Mouse (Mus musculus) bone marrow macrophage, adult 2 months (primary cell): Measurements from ENCODE around the gene Ppp1r15a. TPM values are rescaled to one million over a fixed set of nuclear protein-coding genes. Genes with fewer than 3 reads are reported as not detected.

Experiments
- H3K27ac ChIP-seq: 2 replicates; pipeline ENCODE4 v1.5.1; 2012; ENCODE audit warnings: low read depth, low read length; ENCODE audit not compliant: insufficient read depth
- H3K4me1 ChIP-seq: 2 replicates; pipeline ENCODE4 v1.6.1; 2012; ENCODE audit warnings: low read length; ENCODE audit not compliant: control insufficient read depth, insufficient read depth
- H3K4me3 ChIP-seq: 2 replicates; pipeline ENCODE4 v1.5.1; 2012; ENCODE audit warnings: mild to moderate bottlenecking, low read length, moderate library complexity; ENCODE audit not compliant: insufficient read depth
- CTCF ChIP-seq: IDR thresholded peaks from 2 replicates; pipeline ENCODE4 v1.5.1; 2012; ENCODE audit warnings: low read depth, mild to moderate bottlenecking, low read length, moderate library complexity
- POLR2A ChIP-seq: IDR thresholded peaks from 2 replicates; pipeline ENCODE4 v1.6.1; 2012; ENCODE audit warnings: mild to moderate bottlenecking, low read depth, low read length, borderline replicate concordance
- polyA plus RNA-seq: library from polyadenylated mRNA; stranded (reverse); fragments of >200 nt; gene quantifications from 2 replicates; pipeline ENCODE4 v1.2.4, GENCODE M21; 2012; ENCODE audit not compliant: missing spikeins, insufficient read depth, insufficient read length

Ppp1r15a gene
- polyA plus RNA-seq = 21.3 and 26.7 TPM in 2 replicates

DNA sequence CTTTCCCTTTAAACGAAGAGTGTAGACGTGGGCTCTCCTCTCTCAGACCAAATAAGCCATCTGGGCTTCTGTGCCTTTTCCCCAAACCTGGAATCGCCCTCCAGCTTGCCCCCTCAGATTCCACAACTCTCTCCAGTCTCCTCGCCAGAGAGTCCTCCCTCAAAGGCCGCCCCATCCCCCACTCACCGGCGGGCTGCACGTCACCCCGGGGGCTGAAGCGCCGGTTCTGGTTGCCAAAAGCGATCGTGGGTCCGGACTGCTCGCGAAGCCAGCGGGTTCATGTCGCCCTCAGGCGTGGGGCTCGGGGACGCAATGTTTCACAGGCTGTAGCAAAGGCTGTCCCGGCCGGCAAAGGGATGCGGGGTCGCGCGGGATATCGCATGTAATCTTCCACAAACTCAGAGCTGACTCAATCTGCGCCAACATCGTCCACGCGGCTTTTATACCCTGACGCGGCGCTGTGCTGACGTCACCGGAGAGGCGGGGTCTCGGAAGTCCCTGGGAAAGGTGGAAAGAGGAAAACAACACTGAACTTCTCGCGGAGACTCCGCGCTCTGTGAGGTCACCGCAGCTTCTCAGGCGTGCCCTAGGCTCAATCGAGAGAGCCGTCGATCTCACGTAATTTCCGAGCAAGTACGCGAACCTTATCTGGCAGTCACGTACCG is at the start of gene Ppp1r15a, which contains the start of gene Plekha4:
Gene Ppp1r15a, minus strand, starts transcription at position 460 of the 665 bp plus-strand sequence.
Gene Plekha4, plus strand, starts transcription at position 522 of the 665 bp plus-strand sequence.
- Histone ChIP-seq H3K4me1 (peaks cover 31% of the 10 kb centered on the region), H3K4me3 (peak within 1 kb of the TSS; percentile 77), H3K27ac (peak within 1 kb of the TSS; percentile 74)
- TF ChIP-seq POLR2A = peak; percentile 84
- TF ChIP-seq CTCF = no peak

DNA sequence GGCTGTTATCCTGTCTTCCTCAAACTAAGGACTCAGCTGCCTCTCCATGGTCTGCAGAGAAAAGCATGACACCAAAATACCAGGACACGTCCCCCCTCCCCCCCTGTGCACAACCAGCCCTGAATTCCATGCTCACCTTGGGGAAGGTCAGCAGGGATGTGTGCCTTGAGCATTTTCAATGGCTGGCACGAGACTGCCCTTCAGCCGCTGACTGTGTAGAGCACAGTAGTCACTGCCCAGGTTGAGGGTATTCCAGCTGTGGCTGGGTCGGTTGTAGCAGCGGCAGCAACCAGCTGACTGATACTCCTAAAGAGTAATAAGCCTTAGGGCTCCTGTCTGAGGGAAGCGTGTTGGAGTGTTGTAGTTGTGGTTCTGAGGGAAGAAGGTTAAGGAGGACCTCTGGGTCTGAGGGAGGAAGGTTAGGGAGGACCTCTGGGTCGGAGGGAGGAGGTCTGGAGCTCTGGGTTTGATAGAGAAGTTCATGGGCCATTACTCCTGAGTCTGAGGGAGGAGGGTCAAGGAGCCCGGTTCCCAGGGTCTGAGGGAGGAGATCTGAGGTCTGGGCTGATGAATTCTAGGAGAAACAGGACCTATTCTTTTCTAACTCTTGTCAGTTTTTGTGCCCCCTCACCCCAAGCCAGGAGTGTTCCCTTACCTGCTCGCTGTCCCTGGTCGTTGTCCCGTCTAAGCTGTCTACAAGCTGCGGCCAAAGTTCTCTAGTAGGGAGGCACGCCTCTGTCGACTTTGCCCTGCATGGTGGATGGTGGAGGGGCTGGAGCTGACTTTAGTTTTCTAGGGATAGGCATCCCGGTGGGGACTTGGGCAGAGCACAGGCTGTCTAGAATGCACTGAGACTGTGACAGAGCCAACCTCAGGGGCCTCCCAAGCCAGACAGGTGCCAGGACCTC is 48.7 kb upstream of the Ppp1r15a start:
- Histone ChIP-seq H3K4me1 (peaks cover 34% of the 10 kb centered on the region), H3K27ac (no peak overlapping the region), H3K4me3 (no peak overlapping the region)
- no peak for TF ChIP-seq POLR2A
- TF ChIP-seq CTCF = no peak

DNA sequence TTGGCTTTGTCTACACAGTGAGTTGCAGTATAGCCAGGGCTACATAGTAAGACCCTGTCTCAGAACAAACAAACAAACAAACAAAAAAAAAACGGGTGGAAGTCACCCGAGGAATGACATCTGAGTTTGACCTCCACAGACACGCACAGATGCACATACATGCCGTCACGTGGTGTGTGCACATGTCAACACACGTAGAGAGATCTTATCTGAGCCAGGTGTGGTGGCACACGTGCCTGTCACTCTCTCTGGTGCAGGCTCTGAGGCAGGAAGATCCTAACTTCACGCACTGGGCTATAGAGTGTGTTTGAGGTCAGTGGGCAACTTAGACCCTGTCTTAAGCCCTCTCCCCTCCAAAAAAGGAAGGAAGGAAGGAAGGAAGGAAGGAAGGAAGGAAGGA is 47.9 kb upstream of the Ppp1r15a start:
- TF ChIP-seq POLR2A = no peak
- TF ChIP-seq CTCF = no peak
- Histone ChIP-seq H3K4me1 (peaks cover 34% of the 10 kb centered on the region), H3K4me3 (no peak overlapping the region), H3K27ac (no peak overlapping the region)

DNA sequence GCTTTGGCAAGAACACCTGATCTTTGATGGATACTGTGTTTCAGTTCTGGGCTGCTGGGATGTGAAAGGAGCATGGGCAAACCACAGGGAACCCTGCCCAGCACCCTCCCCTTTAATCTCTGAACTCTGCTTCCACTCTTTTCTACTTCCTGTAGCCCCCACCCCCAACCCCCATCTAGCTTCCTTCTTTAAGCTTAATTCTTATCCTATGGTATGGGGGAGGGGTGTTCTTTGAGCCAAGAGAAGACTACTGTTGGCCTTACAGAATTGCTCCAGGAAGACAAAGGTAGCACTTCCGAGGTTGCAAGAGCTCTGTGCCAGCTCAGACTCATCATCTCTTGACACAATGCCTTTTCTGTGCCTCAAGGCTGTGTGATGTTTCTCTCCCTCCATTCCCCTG is 45.9 kb upstream of the Ppp1r15a start:
- peaks cover 42% of the 10 kb centered on the region for H3K4me1 ChIP-seq
- TF ChIP-seq POLR2A (no peak), CTCF (no peak)
- H3K27ac ChIP-seq = no peak overlapping the region
- peak overlapping the region; percentile 82 for H3K4me3 ChIP-seq

DNA sequence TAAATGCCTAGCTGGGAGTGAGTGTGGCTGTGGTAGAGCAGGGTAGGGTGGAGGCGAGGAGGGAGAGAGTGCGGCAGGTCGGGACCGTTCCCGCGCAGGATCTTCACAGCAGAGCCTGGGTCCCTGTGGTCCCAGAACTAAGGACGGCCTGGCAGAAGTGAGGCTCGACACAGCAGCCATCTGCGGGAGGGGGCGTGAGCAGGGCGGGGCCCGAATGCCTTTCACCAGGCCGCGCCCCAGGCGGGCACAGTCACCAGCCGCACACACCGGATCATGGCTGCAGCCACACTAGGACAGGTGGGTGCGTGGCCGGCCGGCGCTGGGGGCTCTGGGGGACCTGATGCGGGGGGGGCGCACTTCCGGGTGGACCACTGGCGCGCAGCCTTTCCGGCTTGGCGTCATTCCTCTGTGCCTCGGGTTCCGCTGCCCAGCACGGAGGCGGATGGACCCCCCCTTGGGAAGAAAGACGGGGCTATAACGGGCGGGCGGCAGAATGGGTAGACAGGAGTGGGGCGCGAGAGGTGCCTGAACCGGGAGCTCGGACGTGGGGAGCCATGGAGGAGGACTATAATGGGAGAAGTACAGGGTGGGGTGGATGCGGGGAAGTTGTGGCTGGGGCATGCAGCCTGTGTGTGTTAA is 44.2 kb upstream of the Ppp1r15a start, which contains the start of gene Bcat2:
Gene Bcat2, plus strand, starts transcription at position 51 of the 639 bp plus-strand sequence.
- H3K4me1 ChIP-seq = peaks cover 45% of the 10 kb centered on the region
- TF ChIP-seq CTCF (no peak), POLR2A (no peak)
- H3K27ac ChIP-seq = peak within 1 kb of the TSS; percentile 52
- peak within 1 kb of the TSS; percentile 82 for H3K4me3 ChIP-seq

DNA sequence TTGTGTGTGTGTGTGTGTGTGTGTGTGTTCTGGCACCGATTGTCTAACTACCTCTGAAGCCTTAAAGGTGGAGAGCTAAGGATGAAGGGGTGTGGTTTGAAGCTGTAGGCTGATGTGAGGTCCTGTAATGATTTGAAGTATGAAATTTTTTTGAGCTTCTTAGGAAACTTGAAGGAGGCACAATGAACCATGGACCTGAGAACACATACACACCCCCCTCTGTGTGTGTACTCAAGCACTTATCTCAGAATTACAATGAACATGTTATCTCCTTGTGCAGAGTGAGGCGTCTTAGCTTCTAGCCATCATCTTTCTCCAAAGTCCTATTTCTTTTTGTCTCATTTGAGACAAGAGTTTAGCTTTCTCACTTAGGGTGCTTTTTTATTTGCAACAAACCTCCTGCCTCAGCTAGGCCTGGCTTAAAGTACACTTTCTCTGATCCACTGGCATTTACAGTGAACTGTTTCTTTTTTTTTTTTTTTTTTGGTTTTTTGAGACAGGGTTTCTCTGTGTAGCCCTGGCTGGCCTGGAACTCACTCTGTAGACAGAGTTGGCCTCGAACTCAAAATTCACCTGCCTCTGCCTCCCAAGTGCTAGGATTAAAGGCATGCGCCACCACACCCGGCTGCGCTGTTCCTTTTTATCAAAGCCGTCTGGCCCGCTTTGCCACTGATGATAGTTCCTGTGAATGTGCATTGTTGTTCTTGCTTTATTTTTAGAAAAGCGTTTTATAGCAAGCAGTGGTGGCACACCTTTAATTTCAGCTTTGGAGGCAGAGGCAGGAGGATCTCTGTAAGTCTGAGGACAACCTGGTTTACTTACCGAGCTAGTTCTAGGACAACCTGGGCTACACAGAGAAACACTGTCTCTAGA is 42.8 kb upstream of the Ppp1r15a start:
- H3K4me3 ChIP-seq = peak overlapping the region; percentile 39
- peak overlapping the region; percentile 55 for H3K27ac ChIP-seq
- H3K4me1 ChIP-seq = peaks cover 39% of the 10 kb centered on the region
- TF ChIP-seq CTCF (no peak), POLR2A (no peak)

DNA sequence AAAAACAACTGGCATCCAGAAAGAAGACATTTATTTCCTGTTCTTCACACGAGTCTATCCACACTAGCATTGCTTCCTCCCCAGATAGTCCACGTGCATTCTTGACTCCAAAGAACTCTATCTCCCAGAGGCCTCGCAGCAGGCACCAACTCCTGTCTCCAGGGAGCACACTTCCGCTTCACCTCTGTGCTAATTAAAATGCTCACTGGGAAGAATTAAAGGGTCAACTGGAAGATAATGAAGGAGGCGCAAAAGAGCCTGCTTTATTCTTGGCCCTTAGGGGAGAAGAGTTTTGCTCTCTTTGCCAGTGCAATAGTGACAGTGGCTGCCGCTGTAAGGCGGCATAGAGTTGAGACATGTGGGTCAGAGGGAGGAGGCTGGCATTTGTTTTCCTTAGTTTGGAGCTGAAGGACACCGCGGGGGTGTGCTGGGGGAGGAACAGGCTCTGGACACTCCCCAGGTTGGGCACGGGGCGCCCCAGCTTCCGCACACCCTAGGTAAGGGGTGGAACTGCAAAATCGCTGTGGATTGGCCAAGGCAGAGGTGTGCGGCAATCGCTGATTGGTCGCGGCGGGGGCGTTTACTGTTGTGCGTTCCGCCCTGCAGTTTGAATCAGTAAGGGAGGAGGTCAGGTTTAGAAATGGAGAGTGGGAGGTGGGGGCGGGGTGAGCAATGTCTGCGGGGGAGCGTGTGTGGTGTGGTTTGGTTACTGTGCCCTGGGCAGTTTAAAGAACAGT is 41.9 kb upstream of the Ppp1r15a start:
- TF ChIP-seq POLR2A (no peak), CTCF (no peak)
- Histone ChIP-seq H3K4me3 (peak overlapping the region; percentile 49), H3K27ac (peak overlapping the region; percentile 79), H3K4me1 (peaks cover 38% of the 10 kb centered on the region)

DNA sequence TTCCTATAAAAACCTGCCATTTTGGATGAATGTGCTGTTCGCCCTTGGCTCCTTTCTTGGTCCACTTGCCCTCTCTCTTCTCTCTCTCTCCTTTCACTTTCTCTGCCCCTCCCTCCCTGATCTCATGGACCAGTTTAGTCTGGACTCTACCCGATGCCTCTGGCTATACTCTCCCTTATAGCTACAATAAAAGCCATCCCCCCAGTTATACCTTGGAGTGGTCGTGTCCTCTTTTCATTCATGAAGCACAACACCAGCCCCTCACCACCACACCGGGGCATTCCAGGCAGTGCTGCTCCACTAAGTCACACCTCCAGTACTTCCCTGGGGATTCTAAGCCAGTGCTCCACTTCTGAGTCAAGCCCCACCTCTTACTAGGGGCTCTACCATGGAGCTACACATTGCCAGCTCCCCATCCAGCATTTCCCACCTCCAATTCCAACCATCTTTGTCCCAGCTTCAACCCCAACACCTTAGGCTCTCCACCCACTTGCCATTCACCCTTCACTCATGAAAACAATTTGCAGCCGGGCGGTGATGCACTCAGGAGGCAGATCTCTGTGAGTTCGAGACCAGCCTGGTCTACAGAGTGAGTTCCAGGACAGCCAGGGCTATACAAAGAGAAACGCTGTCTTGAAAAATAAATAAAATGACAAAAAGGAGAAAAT is 41.2 kb upstream of the Ppp1r15a start:
- H3K4me3 ChIP-seq = no peak overlapping the region
- TF ChIP-seq CTCF (no peak), POLR2A (no peak)
- peak overlapping the region; percentile 79 for H3K27ac ChIP-seq
- H3K4me1 ChIP-seq = peaks cover 38% of the 10 kb centered on the region
